Mouse (Mus musculus) testis, adult 2 months (tissue): ENCODE measurements around the gene Rfx5. TPM values are rescaled to one million over a fixed set of nuclear protein-coding genes. Genes with fewer than 3 reads are reported as not detected.
"Not testable (repeated sequence)": the region's sequence is repeated elsewhere in the genome, so short reads cannot be mapped to it uniquely, and the experiment has no call there.

Source experiments
- H3K27ac ChIP-seq: fragments of 200-500 bp; 2 replicates; pipeline ENCODE4 v1.5.1; 2012; ENCODE audit warnings: low read depth, low read length; ENCODE audit not compliant: control insufficient read depth, insufficient read depth
- H3K27me3 ChIP-seq: fragments of 200-500 bp; 2 replicates; pipeline ENCODE4 v1.6.1; 2012; ENCODE audit warnings: mild to moderate bottlenecking, low read length, moderate library complexity; ENCODE audit not compliant: control insufficient read depth, insufficient read depth
- H3K36me3 ChIP-seq: fragments of 200-500 bp; 2 replicates; pipeline ENCODE4 v1.6.1; 2012; ENCODE audit warnings: mild to moderate bottlenecking, low read length; ENCODE audit not compliant: control insufficient read depth, insufficient read depth
- H3K4me1 ChIP-seq: fragments of 200-500 bp; 2 replicates; pipeline ENCODE4 v1.6.1; 2012; ENCODE audit warnings: low read length; ENCODE audit not compliant: control insufficient read depth, insufficient read depth
- H3K4me3 ChIP-seq: fragments of 200-500 bp; 2 replicates; pipeline ENCODE4 v1.5.1; 2012; ENCODE audit warnings: low read depth, mild to moderate bottlenecking, low read length, moderate library complexity, mixed read lengths; ENCODE audit not compliant: control insufficient read depth
- CTCF ChIP-seq: fragments of 200-500 bp; IDR thresholded peaks from 2 replicates; pipeline ENCODE4 v1.5.1; 2012; ENCODE audit warnings: low read depth, mild to moderate bottlenecking, inconsistent platforms, low read length, moderate library complexity; ENCODE audit not compliant: control insufficient read depth, insufficient read depth, insufficient replicate concordance
- POLR2A ChIP-seq: fragments of 200-500 bp; IDR thresholded peaks from 2 replicates; pipeline ENCODE4 v1.6.1; 2012; ENCODE audit warnings: low read depth, mild to moderate bottlenecking, inconsistent platforms, low read length, moderate library complexity; ENCODE audit not compliant: control insufficient read depth
- polyA plus RNA-seq: library from polyadenylated mRNA; depleted of rRNA; stranded (reverse); fragments of >200 nt; gene quantifications from 2 replicates; pipeline ENCODE4 v1.2.3, GENCODE M21; 2012

Gene Rfx5
- polyA plus RNA-seq, 1 experiment, result 13.6 TPM

GRCm38 (mm10) chr3:94918845-94919244 lies 35.0 kb upstream of the Rfx5 start:
- TF ChIP-seq POLR2A (no peak), CTCF (no peak)
- Histone ChIP-seq H3K27ac (no peak overlapping the region), H3K4me3 (no peak overlapping the region), H3K36me3 (no peaks in the 10 kb centered on the region), H3K27me3 (no peaks in the 10 kb centered on the region), H3K4me1 (peaks cover 7% of the 10 kb centered on the region)

GRCm38 (mm10) chr3:94921104-94921503 lies 32.8 kb upstream of the Rfx5 start:
- H3K27me3 ChIP-seq, result no peaks in the 10 kb centered on the region
- no peak overlapping the region for H3K27ac ChIP-seq
- peaks cover 7% of the 10 kb centered on the region for H3K4me1 ChIP-seq
- H3K36me3 ChIP-seq, result no peaks in the 10 kb centered on the region
- no peak for TF ChIP-seq CTCF
- H3K4me3 ChIP-seq, result no peak overlapping the region

GRCm38 (mm10) chr3:94922333-94922732 lies 31.5 kb upstream of the Rfx5 start:
- TF ChIP-seq POLR2A (no peak), CTCF (no peak)
- no peak overlapping the region for H3K4me3 ChIP-seq
- H3K27ac ChIP-seq, result no peak overlapping the region
- peaks cover 7% of the 10 kb centered on the region for H3K4me1 ChIP-seq
- no peaks in the 10 kb centered on the region for H3K27me3 ChIP-seq
- H3K36me3 ChIP-seq, result no peaks in the 10 kb centered on the region

DNA sequence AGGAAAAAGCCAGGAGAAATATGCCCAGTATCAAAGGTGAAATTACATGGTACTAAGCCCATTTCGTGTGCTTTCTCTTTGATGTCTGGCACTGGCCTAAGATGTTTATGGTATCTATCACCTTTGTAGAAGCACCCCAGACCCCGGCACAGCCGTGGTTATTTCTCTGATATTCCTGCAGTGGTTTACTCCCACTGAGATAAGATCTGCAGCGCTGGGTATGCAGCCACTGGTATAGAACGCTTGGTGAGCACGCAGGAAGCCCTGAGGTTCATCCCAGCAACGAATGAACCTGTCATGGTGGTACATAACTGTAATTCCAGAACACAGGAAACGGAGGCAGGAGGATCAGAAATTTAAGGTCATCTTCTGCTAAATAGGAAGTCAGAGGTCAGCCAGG lies 29.2 kb upstream of the Rfx5 start:
- Histone ChIP-seq H3K27ac (no peak overlapping the region), H3K36me3 (no peaks in the 10 kb centered on the region), H3K4me3 (no peak overlapping the region), H3K27me3 (no peaks in the 10 kb centered on the region), H3K4me1 (no peaks in the 10 kb centered on the region)
- no peak for TF ChIP-seq CTCF
- no peak for TF ChIP-seq POLR2A

- not testable (repeated sequence) for H3K27ac ChIP-seq
These were observed 27.6 kb upstream of the Rfx5 start for GRCm38 (mm10) chr3:94926301-94926736.

DNA sequence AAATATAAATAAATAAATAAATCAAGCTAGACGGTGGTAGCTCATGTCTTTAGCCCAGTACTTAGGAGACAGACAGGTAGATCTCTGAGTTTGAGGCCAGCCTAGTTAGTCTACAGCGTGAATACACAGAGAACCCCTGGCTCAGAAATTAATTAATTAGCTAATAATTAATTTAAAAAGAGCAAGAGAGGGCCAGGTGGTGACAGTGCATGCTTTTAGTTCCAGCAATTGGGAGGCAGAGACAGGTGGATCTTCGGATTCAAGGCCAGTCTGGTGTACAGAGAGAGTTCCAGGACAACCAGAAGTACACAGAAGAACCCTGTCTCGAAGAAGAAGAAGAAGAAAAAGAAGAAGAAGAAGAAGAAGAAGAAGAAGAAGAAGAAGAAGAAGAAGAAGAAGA lies 24.9 kb upstream of the Rfx5 start:
- not testable (repeated sequence) for H3K27ac ChIP-seq, H3K36me3 ChIP-seq, H3K4me3 ChIP-seq, H3K4me1 ChIP-seq, H3K27me3 ChIP-seq

More at GRCm38 (mm10) chr3:94926301-94926736, 27.6 kb upstream of the Rfx5 start:
- H3K4me3 ChIP-seq, H3K27me3 ChIP-seq, H3K36me3 ChIP-seq, H3K4me1 ChIP-seq: not testable (repeated sequence)

DNA sequence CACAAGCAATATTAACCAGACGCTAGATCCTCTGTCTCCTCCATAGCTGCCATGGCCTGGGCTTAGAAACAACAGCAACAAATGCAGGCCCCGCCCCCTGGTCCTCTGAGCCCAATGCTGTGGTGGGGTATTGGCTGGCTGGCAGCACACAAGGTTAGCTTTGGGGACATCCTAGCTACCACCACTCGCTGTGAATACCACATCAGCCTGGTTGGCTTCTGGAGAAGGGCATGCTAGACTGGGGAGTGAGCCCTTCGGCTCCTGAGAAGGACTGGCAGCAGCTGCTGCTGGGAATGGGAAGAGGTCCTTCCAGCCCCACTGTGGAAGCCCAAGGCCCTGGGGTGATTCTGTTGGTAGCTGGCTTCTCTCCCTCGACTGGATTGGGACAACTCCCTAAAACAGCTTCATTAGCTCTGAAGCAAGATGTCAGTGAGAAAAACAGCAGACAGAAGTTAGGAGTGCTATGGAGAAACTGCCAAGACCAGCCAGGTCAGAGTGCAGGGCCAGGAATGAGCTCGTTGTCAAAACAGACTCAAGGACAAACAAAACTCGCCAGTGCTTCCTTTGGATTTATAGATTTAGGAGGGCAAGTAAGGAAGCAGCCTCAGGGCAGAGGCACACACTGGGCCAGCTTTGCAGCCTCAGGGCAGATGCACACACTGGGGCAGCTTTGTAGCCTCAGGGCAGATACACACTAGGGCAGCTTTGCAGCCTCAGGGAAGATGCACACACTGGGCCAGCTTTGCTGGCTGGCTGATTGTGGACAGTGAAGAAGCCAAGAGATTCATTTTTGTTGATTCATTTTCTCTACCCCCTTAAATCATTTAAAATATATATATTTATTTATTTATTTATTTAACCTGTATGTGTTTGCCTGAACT lies 23.2 kb upstream of the Rfx5 start:
- not testable (repeated sequence) for H3K36me3 ChIP-seq, H3K27me3 ChIP-seq, H3K4me3 ChIP-seq, H3K4me1 ChIP-seq
- peak overlapping the region; percentile 66 for H3K27ac ChIP-seq

GRCm38 (mm10) chr3:94931427-94932082 lies 22.3 kb upstream of the Rfx5 start:
- H3K4me3 ChIP-seq, H3K27me3 ChIP-seq, H3K4me1 ChIP-seq, H3K36me3 ChIP-seq: not testable (repeated sequence)
- 0 out of 2 replicates have a peak overlapping the region, but pooled peaks have one; percentile 17 for H3K27ac ChIP-seq

DNA sequence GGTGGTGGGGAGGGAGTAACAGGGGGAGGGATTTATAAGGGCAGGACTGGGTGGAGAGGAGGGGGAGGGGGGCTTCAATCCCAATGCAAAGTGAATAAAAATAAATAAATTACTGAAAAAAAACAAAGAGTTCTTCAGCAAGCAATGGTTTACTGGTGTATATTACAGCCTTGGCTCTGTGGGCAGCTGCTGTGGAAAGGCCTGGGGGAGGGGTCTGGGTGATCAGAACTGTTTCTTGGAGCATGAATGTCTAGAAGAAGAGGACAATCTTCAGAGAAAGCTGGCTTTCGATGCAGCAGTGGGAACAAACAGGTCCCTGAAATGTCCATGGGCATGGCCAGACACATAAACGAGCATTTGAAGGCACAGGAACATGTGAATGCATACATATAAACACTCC lies 21.6 kb upstream of the Rfx5 start:
- not testable (repeated sequence) for H3K36me3 ChIP-seq, H3K4me3 ChIP-seq, H3K27me3 ChIP-seq, H3K4me1 ChIP-seq
- H3K27ac ChIP-seq, result peak overlapping the region; percentile 90; the same call in 1 of the 2 replicates
